Mouse (Mus musculus) large intestine, adult 2 months (tissue): Measurements from ENCODE around the gene Vmn1r2. TPM values are rescaled to one million over a fixed set of nuclear protein-coding genes. Genes with fewer than 3 reads are reported as not detected.
"Not testable (repeated sequence)": the region's sequence is repeated elsewhere in the genome, so short reads cannot be mapped to it uniquely, and the experiment has no call there.

Experiments used
- DNase-seq: peaks from one replicate; pipeline ENCODE4 v3.0.0-alpha.2; 2012; ENCODE audit warnings: low read depth, low spot score
- WGBS: fragments of 180-500 bp; shearing (Covaris S2); methylation state at CpG from one replicate; pipeline ENCODE4 v1.1.7; 2018; 5-methylcytosine and 5-hydroxymethylcytosine counted together
- polyA plus RNA-seq: library from polyadenylated mRNA; depleted of rRNA; stranded (reverse); fragments of >200 nt; gene quantifications from 2 replicates; pipeline ENCODE4 v1.2.3, GENCODE M21; 2012; rRNA removed

The Vmn1r2 gene
- not detected in 2 replicates for polyA plus RNA-seq

DNA sequence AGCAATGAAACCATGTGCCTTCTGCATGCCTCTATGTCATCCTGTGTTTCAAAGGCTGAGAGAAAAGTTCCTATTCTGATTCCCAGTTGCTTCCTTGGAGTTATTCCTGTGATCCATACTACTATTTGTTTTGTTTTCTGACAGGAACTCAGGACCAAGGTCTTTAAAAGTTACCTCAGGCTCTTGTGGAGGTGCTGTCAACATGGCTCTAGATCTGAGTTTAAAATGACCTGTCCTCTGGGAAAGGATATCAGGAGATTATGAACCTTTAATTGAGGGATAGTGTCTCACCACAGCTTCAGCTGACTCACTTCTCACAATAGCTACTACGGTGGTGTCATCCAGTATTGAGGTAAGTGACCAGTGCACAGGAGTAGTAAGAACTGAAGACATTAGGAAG lies at the start of gene Vmn1r2:
Vmn1r2 (plus strand) TSS at position 301 of the 400 bp plus-strand sequence.
- not testable (repeated sequence) for DNase-seq
- WGBS, result no CpG with 5 or more reads among the region's 1 CpGs

DNA sequence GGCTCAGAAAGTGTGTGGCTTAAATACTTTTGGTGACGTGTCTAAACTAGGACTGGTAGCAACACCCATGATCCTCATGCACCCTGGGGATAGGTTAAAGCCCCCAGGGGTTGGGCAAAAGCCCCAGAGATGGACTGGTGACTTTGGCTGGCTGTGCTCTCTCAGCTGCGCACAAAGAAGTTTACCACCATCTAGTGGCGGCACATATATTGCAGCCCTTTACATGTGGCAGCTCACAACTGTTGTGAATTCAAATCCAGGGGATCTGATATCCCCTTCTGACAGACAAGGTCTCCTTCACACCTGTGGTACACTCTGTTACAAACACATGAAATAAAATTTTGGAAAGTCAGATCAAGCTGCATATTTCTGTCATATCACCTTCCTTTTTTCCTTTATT lies 19.2 kb upstream of the Vmn1r2 start:
- DNase-seq, result not testable (repeated sequence)
- WGBS, result 20% methylated on average over 2 of the region's 3 CpGs

DNA sequence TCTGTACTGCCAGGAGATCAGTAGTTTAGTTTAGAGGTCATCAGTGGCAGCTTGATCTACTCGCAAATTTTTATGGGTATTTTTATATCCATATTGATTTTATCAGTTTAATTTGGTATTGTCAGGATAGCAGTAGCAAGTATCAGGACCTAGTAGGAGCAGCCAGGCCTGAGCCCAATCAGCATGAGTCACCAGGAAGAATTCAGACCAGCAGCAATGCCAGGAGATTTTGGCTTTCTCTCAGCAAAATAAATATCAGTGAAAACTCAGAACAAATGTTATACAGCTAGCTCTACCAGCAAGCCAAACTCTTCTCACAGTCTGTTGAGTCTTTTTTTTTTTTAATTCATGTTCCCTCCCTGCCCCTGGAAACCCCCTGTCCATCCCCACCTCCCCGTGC lies 13.8 kb upstream of the Vmn1r2 start:
- 30% methylated on average over 2 of the region's 2 CpGs for WGBS
- DNase-seq, result not testable (repeated sequence)

DNA sequence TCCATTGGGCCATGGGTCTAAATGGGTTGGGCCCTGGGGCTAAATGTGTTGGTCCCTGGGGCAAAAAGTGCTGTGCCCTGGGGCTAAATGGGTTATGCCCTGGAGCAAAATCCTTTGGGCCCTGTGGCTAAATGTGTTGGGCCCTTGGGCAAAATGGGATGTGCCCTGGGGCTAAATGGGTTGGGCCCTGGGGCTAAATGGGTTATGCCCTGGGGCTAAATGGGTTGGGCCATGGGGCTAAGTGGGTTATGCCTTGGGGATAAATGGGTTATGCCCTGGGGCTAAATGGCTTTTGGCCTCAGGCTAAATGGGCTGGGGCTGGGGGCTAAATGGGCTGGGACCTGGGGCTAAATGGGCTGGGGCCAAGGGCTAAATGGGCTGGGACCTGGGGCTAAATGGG lies 2.7 kb upstream of the Vmn1r2 start:
- DNase-seq, result not testable (repeated sequence)

DNA sequence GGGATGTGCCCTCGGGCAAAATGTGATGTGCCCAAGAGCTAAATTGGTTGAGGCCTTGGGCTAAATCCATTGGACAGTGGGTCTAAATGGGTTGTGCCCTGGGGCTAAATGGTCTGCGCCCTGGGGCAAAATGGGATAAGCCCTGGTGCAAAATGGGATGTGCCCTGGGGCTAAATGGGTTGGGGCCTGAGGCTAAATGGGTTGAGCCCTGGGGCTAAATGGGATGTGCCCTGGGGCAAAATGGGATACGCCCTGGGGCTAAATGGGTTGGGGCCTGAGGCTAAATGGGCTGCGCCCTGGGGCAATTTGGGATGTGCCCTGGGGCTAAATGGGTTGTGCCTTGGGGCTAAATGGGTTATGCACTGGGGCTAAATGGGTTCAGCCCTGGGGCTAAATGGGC lies 2.1 kb upstream of the Vmn1r2 start:
- WGBS, result 90% methylated on average over 4 of the region's 4 CpGs
- no peak for DNase-seq

DNA sequence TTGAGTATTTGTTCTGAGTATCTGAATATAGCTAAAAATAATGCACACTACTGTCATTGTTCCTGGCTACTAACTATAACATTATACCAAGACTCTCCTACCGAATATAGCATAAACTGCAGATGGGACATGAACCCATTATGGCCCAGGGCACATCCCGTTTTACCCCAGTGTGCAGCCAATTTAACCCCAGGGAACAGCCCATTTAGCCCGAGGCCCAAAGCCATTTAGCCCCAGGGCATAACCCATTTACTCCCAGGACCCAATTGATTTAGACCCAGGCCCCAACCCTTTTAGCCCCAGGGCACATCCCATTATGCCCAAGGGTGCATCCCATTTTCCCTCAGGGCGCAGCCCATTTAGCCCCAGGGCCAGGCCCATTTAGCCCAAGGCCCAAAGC lies 7.5 kb downstream of the Vmn1r2 start:
- 81% methylated on average over 4 of the region's 4 CpGs for WGBS
- DNase-seq, result not testable (repeated sequence)

DNA sequence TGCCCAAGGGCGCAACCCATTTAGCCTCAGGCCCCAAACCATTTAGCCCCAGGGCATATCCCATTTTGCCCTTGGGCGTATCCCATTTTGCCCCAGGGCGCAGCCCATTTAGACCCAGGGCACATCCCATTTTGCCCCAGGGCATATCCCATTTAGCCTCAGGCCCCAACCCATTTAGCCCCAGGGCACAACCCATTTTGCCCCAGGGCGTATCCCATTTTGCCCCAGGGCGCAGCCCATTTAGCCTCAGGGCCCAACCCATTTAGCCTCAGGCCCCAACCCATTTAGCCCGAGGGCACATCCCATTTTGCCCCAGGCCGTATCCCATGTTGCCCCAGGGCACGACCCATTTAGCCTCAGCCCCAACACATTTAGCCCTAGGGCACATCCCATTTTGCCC lies 8.6 kb downstream of the Vmn1r2 start:
- 90% methylated on average over 7 of the region's 8 CpGs for WGBS
- DNase-seq, result not testable (repeated sequence)

DNA sequence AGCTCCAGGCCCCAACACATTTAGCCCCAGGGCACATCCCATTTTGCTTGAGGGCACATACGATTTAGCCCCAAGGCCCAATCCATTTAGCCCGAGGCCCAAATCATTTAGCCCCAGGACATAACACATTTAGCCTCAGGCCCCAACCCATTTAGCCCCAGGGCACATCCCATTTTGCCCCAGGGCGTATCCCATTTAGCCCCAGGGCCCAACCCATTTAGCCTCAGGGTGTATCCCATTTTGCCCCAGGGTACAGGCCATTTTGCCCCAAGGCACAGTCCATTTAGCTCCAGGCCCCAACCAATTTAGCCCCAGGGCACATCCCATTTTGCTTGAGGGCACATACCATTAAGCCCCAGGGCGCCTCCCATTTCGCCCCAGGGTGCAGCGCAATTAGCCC lies 9.1 kb downstream of the Vmn1r2 start:
- DNase-seq, result not testable (repeated sequence)
- 90% methylated on average over 6 of the region's 6 CpGs for WGBS

DNA sequence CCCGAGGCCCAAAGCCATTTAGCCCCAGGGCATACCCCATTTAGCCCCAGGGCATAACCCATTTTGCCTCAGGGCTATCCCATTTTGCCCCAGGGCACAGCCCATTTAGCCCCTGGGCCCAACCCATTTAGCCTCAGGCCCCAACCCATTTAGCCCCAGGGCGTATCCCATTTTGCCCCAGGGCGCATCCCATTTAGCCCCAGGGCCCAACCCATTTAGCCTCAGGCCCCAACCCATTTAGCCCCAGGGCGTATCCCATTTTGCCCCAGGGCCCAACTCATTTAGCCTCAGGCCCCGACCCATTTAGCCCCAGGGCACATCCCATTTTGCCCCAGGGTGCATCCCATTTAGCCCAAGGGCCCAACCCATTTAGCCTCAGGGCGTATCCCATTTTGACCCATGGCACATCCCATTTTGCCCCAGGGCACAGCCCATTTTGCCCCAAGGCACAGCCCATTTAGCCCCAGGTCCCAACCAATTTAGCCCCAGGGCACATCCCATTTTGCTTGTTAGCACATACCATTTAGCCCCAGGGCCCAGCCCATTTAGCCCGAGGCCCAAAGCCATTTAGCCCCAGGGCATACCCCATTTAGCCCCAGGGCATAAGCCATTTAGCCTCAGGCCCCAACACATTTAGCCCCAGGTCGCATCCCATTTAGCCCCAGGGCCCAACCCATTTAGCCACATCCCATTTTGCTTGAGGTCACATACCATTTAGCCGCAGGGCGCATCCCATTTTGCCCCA lies 9.8 kb downstream of the Vmn1r2 start:
- DNase-seq, result not testable (repeated sequence)
- WGBS, result 90% methylated on average over 10 of the region's 10 CpGs

DNA sequence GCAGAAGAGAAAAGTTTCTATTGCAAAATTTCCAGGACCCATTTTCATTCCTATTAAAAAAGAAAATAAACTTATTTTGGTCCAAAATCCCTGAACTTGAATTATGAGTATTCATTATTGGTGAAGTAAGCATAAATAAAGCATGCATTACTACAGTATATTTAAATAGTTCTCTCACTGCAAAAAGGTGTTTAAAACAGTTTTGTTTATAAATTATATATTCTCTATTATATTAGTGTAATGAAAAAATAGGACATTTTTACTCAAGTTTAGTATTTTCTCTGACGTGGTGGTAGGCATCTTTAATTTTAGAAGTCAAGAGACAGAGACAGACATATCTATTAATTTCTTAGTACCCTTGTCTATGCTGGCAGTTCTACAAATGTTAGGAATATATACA lies 18.1 kb downstream of the Vmn1r2 start, which contains the start of gene Vmn1r3:
Vmn1r3 (minus strand) TSS at position 101 of the 400 bp plus-strand sequence.
- 84% methylated on average over 1 of the region's 1 CpGs for WGBS
- DNase-seq, result not testable (repeated sequence)

DNA sequence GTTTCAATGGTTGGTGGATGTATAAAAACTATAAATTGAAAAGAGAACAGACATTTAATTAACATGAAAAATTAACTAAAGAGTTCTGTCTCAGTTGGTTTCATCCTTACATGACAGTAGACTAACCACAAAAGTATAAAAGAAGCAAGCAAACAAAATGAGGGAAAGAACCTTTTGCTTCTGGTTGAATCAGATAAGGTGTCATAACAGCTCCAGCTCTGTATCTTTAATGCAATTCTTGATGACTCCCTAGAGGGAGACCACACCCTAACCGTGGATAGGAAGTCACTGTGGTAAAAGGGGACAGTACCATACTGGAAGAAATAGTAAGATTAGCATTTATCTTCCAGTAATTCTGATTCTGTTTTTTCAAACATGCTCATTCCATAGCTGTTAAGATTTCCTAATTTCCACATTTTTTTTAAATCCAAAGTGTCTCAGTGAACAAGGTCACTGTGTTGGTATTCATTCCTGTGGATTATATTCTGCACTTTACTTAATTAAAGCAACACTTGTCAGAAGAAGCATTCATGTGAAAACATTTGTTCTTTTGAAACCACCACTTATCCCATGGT lies 42.6 kb downstream of the Vmn1r2 start:
- 10% methylated on average over 1 of the region's 1 CpGs for WGBS

DNA sequence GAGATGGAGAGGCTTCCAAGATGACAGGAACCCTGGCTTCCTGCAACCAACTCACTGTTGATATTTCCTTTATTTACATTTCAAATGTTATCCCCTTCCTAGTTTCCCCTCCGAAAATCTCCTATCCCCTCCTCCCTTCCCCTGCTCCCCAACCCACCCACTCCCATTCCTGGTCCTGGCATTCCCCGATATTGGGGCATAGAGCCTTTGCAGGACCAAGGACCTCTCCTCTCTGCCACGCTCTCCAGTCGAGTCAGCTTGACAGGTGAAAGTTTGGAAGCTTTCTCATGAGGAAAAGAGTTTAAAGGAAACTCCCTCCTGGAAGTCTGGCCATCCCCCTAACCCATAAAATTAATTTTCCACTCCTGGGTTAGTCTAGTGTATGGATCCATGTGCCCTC lies 46.2 kb downstream of the Vmn1r2 start:
- WGBS, result 52% methylated on average over 4 of the region's 4 CpGs
- DNase-seq, result not testable (repeated sequence)

More for the DNA sequence above, 42.6 kb downstream of the Vmn1r2 start:
- DNase-seq, result not testable (repeated sequence)

DNA sequence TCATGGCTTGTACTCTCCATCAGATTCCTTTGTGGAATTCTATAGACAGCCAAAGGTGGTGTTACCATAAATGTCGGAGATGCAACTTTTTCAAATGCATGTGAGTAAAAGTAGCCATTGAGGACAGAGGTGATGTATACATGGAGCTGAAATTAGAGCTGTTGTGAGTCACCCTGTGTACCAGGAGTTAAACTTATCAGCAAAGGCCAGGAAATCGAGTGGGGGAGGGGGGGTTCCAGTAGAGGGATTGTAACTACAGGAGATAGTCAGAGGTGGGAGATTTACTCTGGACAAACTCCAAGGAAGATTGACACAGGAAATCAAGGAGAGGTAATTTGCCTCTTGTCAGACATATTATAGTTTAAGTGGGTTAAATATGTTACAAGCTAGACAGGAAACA lies 49.3 kb downstream of the Vmn1r2 start:
- WGBS, result 53% methylated on average over 2 of the region's 2 CpGs
- DNase-seq, result not testable (repeated sequence)

Other genes with a start within 250 kb of the Vmn1r2 start
- gene Vmn1r3, start 18.0 kb downstream of the Vmn1r2 start, polyA plus RNA-seq, result not detected in 2 replicates